Mouse (Mus musculus) effector memory CD4-positive, alpha-beta T cell, adult 7 months (primary cell): ENCODE results near the gene Ifi44. TPM values are rescaled to one million over a fixed set of nuclear protein-coding genes. Genes with fewer than 3 reads are reported as not detected.

ENCODE experiments used
- polyA plus RNA-seq: library from polyadenylated mRNA; unstranded; fragments of 100-300 nt; shearing (Covaris generic); gene quantifications from one replicate; pipeline ENCODE4 v1.2.1, GENCODE M21; 2017

The Ifi44 gene
- polyA plus RNA-seq: 5.9 TPM

DNA sequence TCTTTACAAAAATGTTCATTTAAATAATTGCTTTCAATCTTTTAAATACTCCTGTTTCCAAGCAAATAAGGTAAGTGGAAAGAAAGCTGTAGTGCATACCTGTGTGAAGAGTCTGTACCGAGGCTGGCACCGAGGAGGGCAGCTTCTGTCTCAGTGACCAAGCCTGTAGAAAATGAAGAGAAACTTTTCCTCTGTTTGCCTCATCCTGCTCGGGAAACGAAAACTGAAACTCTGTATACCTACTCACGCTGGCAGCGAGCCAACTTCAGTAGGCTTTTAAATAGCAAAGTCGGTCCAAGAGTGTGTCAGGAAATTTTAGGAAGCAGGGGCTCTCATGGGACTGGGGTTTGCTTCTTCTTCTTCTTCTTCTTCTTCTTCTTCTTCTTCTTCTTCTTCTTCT is at the start of gene Ifi44:
Gene Ifi44, minus strand, starts transcription at position 224 of the 400 bp plus-strand sequence.

Other genes starting within 250 kb of the Ifi44 start
- not detected for gene Ifi44l, start 12.9 kb upstream of the Ifi44 start, polyA plus RNA-seq
- not detected for gene Ptgfr, start 87.7 kb upstream of the Ifi44 start, polyA plus RNA-seq